Mouse (Mus musculus) intestine, embryonic 14.5 days (tissue): ENCODE measurements around the gene Foxa1. TPM values are rescaled to one million over a fixed set of nuclear protein-coding genes. Genes with fewer than 3 reads are reported as not detected.
A peak's percentile ranks its signal among the peaks of the same experiment; 100 is the strongest.

Experiments used
- ATAC-seq: fragments of 200-750 bp; cut with Nextera tagmentation; replicated peaks from 2 replicates; pipeline ENCODE4 v1.8.0; 2017; ENCODE audit warnings: low read depth, moderate number of reproducible peaks, moderate TSS enrichment, moderate library complexity; ENCODE audit not compliant: low FRiP score, low TSS enrichment
- DNase-seq: peaks from one replicate; pipeline ENCODE4 v3.0.0-alpha.2; 2018; ENCODE audit warnings: low spot score
- H3K27ac ChIP-seq: fragments of 300-500 bp; sonication (generic); 2 replicates; pipeline ENCODE4 v1.5.1; 2014; ENCODE audit warnings: low read depth, mild to moderate bottlenecking, control low read depth
- H3K27me3 ChIP-seq: fragments of 300-500 bp; sonication (generic); replicated peaks from 2 replicates; pipeline ENCODE4 v1.6.1; 2014; ENCODE audit warnings: low read length, control low read depth; ENCODE audit not compliant: control insufficient read depth, insufficient read depth
- H3K36me3 ChIP-seq: fragments of 300-500 bp; sonication (generic); 2 replicates; pipeline ENCODE4 v1.6.1; 2014; ENCODE audit warnings: low read length, control low read depth; ENCODE audit not compliant: control insufficient read depth, insufficient read depth
- H3K4me1 ChIP-seq: fragments of 300-500 bp; sonication (generic); replicated peaks from 2 replicates; pipeline ENCODE4 v1.6.1; 2014; ENCODE audit warnings: low read length, control low read depth, mixed read lengths; ENCODE audit not compliant: control insufficient read depth, insufficient read depth
- H3K4me2 ChIP-seq: fragments of 300-500 bp; sonication (generic); 2 replicates; pipeline ENCODE4 v1.6.1; 2014; ENCODE audit warnings: low read length
- H3K4me3 ChIP-seq: fragments of 300-500 bp; sonication (generic); 2 replicates; pipeline ENCODE4 v1.5.1; 2014; ENCODE audit warnings: low read depth, low read length, control low read depth, mixed read lengths
- H3K9ac ChIP-seq: fragments of 300-500 bp; sonication (generic); 2 replicates; pipeline ENCODE4 v1.6.1; 2014; ENCODE audit warnings: mild to moderate bottlenecking, low read length
- H3K9me3 ChIP-seq: fragments of 300-500 bp; sonication (generic); 2 replicates; pipeline ENCODE4 v1.6.1; 2016; ENCODE audit warnings: low read length, control low read depth; ENCODE audit not compliant: control insufficient read depth
- WGBS: fragments of 180-500 bp; shearing (Covaris S2); extraction: QIAGEN DNeasy Blood & Tissue Kit; methylation state at CpG from one replicate; pipeline ENCODE4 v1.1.7; 2014; 5-methylcytosine and 5-hydroxymethylcytosine counted together
- polyA plus RNA-seq: library from polyadenylated mRNA; unstranded; fragments of >200 nt; fragmentation: Nextera tagmentation; extraction: Ambion mirVana; gene quantifications from 2 replicates; pipeline ENCODE4 v1.2.1, GENCODE M21; 2014

Foxa1 gene
- polyA plus RNA-seq, 1 experiment from 2014 or later = 8.4 TPM

GRCm38 (mm10) chr12:57543627-57543991 lies 3.1 kb downstream of the Foxa1 start:
- Histone ChIP-seq H3K4me1 (0 out of 2 replicates have a peak, but pooled peaks cover 8% of the 10 kb centered on the region), H3K9me3 (no peaks in the 10 kb centered on the region), H3K27ac (peak overlapping the region; percentile 33; the same call in 1 of the 2 replicates), H3K4me2 (peak overlapping the region; percentile 45), H3K27me3 (peaks cover 95% of the 10 kb centered on the region), H3K9ac (peak overlapping the region; percentile 65), H3K4me3 (peak overlapping the region; percentile 52), H3K36me3 (no peaks in the 10 kb centered on the region)
- peak; percentile 77 for DNase-seq
- no peak for ATAC-seq
- 3% methylated on average over 10 of the region's 10 CpGs for WGBS

- H3K4me1 ChIP-seq = 0 out of 2 replicates have a peak, but pooled peaks cover 11% of the 10 kb centered on the region
- H3K27me3 ChIP-seq = peaks cover 94% of the 10 kb centered on the region
- peak overlapping the region; percentile 65 for H3K9ac ChIP-seq
- ATAC-seq (no peak), DNase-seq (peak; percentile 77)
- H3K36me3 ChIP-seq = no peaks in the 10 kb centered on the region
- peak overlapping the region; percentile 45 for H3K4me2 ChIP-seq
- H3K4me3 ChIP-seq = peak overlapping the region; percentile 52
- peak overlapping the region; percentile 33; the same call in 1 of the 2 replicates for H3K27ac ChIP-seq
- no peaks in the 10 kb centered on the region for H3K9me3 ChIP-seq
- under 1% methylated on average over 63 of the region's 63 CpGs for WGBS
These were observed 3.7 kb downstream of the Foxa1 start for GRCm38 (mm10) chr12:57542746-57543626.

GRCm38 (mm10) chr12:57541931-57542745 lies 4.6 kb downstream of the Foxa1 start:
- peaks cover 89% of the 10 kb centered on the region for H3K27me3 ChIP-seq
- H3K4me1 ChIP-seq = 0 out of 2 replicates have a peak, but pooled peaks cover 11% of the 10 kb centered on the region
- peak; percentile 81 for DNase-seq
- ATAC-seq = no peak; the same call in 1 of the 2 replicates
- peak overlapping the region; percentile 45 for H3K4me2 ChIP-seq
- WGBS = 1% methylated on average over 46 of the region's 46 CpGs
- H3K9me3 ChIP-seq = no peaks in the 10 kb centered on the region
- H3K4me3 ChIP-seq = peak overlapping the region; percentile 52
- peak overlapping the region; percentile 65 for H3K9ac ChIP-seq
- H3K27ac ChIP-seq = no peak overlapping the region; the same call in 1 of the 2 replicates
- H3K36me3 ChIP-seq = no peaks in the 10 kb centered on the region

- Histone ChIP-seq H3K27me3 (peaks cover 89% of the 10 kb centered on the region), H3K4me2 (peak overlapping the region; percentile 45), H3K9ac (peak overlapping the region; percentile 30; the same call in 1 of the 2 replicates), H3K9me3 (no peaks in the 10 kb centered on the region), H3K27ac (no peak overlapping the region), H3K4me3 (peak overlapping the region; percentile 52), H3K4me1 (0 out of 2 replicates have a peak, but pooled peaks cover 11% of the 10 kb centered on the region), H3K36me3 (no peaks in the 10 kb centered on the region)
- DNase-seq (peak; percentile 71), ATAC-seq (no peak)
- WGBS = 8% methylated on average over 6 of the region's 6 CpGs
These were observed 5.6 kb downstream of the Foxa1 start for GRCm38 (mm10) chr12:57541118-57541517.

GRCm38 (mm10) chr12:57539551-57539985 lies 7.1 kb downstream of the Foxa1 start:
- H3K27me3 ChIP-seq = peaks cover 89% of the 10 kb centered on the region
- DNase-seq = peak; percentile 83

GRCm38 (mm10) chr12:57538588-57539550 lies 7.8 kb downstream of the Foxa1 start:
- H3K9ac ChIP-seq = peak overlapping the region; percentile 45

More at GRCm38 (mm10) chr12:57539551-57539985, 7.1 kb downstream of the Foxa1 start:
- peak overlapping the region; percentile 23 for H3K4me3 ChIP-seq
- peak overlapping the region; percentile 5 for H3K27ac ChIP-seq
- peak overlapping the region; percentile 45 for H3K9ac ChIP-seq
- no peak for ATAC-seq
- no peaks in the 10 kb centered on the region for H3K9me3 ChIP-seq
- peak overlapping the region; percentile 51 for H3K4me2 ChIP-seq
- WGBS = 1% methylated on average over 10 of the region's 10 CpGs
- no peaks in the 10 kb centered on the region for H3K36me3 ChIP-seq
- H3K4me1 ChIP-seq = 0 out of 2 replicates have a peak, but pooled peaks cover 5% of the 10 kb centered on the region

GRCm38 (mm10) chr12:57537791-57538587 lies 8.7 kb downstream of the Foxa1 start:
- peaks cover 90% of the 10 kb centered on the region for H3K27me3 ChIP-seq
- H3K36me3 ChIP-seq = no peaks in the 10 kb centered on the region
- WGBS = 1% methylated on average over 21 of the region's 21 CpGs
- H3K4me2 ChIP-seq = peak overlapping the region; percentile 51
- no peak for ATAC-seq
- H3K4me1 ChIP-seq = 0 out of 2 replicates have a peak, but pooled peaks cover 5% of the 10 kb centered on the region
- H3K9ac ChIP-seq = peak overlapping the region; percentile 45
- peak overlapping the region; percentile 23 for H3K4me3 ChIP-seq
- no peaks in the 10 kb centered on the region for H3K9me3 ChIP-seq
- DNase-seq = peak; percentile 72
- peak overlapping the region; percentile 59; the same call in 1 of the 2 replicates for H3K27ac ChIP-seq

More at GRCm38 (mm10) chr12:57538588-57539550, 7.8 kb downstream of the Foxa1 start:
- Histone ChIP-seq H3K27ac (peak overlapping the region; percentile 59), H3K4me1 (0 out of 2 replicates have a peak, but pooled peaks cover 5% of the 10 kb centered on the region), H3K9me3 (no peaks in the 10 kb centered on the region), H3K36me3 (no peaks in the 10 kb centered on the region), H3K27me3 (peaks cover 90% of the 10 kb centered on the region), H3K4me2 (peak overlapping the region; percentile 51), H3K4me3 (peak overlapping the region; percentile 23)
- under 1% methylated on average over 63 of the region's 63 CpGs for WGBS
- DNase-seq (peak; percentile 89), ATAC-seq (no peak)
